Mouse (Mus musculus) lung, adult 2 months (tissue): ENCODE measurements around the gene Col25a1.

ENCODE experiments used
- CTCF ChIP-seq: fragments of 200-500 bp; IDR thresholded peaks from 2 replicates; pipeline ENCODE4 v1.5.1; 2011; ENCODE audit warnings: mild to moderate bottlenecking, low read length, control low read depth; ENCODE audit not compliant: insufficient read depth
- POLR2A ChIP-seq: fragments of 200-500 bp; IDR thresholded peaks from 2 replicates; pipeline ENCODE4 v1.6.1; 2011; ENCODE audit warnings: low read depth, mild to moderate bottlenecking, control low read depth, low read length, borderline replicate concordance; ENCODE audit errors: extremely low read depth

- no peak for TF ChIP-seq CTCF
- no peak for TF ChIP-seq POLR2A
Observed at GRCm38 (mm10) chr3:130166875-130167274, 35.6 kb downstream of the Col25a1 start.
